Mouse (Mus musculus) CH12.LX (cell line): ENCODE data around the gene Gpank1. TPM values are rescaled to one million over a fixed set of nuclear protein-coding genes. Genes with fewer than 3 reads are reported as not detected.

Experiments
- DNase-seq: peaks from one replicate; pipeline ENCODE4 v3.0.0-alpha.2; 2013; ENCODE audit errors: extremely low read depth
- H3K27ac ChIP-seq: 2 replicates; pipeline ENCODE4 v1.5.1; 2012; ENCODE audit warnings: low read depth, mild to moderate bottlenecking, control low read depth, moderate library complexity; ENCODE audit not compliant: insufficient read depth
- H3K27me3 ChIP-seq: replicated peaks from 2 replicates; pipeline ENCODE3; 2012; ENCODE audit warnings: inconsistent platforms
- H3K36me3 ChIP-seq, 2 experiments: replicated peaks in 1 of 2; 2 replicates each; pipeline versions ENCODE3 to v1.6.1; 2012; ENCODE audit warnings: inconsistent platforms in 1 of 2, low read length in 1 of 2, mild to moderate bottlenecking in 1 of 2, mixed read lengths in 1 of 2, moderate library complexity in 1 of 2; ENCODE audit not compliant: control insufficient read depth in 1 of 2, insufficient read depth in 1 of 2
- H3K4me1 ChIP-seq, 2 experiments: 2 replicates each; pipeline ENCODE4 v1.6.1; 2012; ENCODE audit warnings: inconsistent platforms in 1 of 2, moderate library complexity in 1 of 2; ENCODE audit not compliant: insufficient read depth in 2 of 2, control insufficient read depth in 1 of 2
- H3K4me2 ChIP-seq: 2 replicates; pipeline ENCODE4 v1.6.1; 2012; ENCODE audit warnings: low read depth, mild to moderate bottlenecking, control low read depth; ENCODE audit not compliant: poor library complexity, insufficient read depth, severe bottlenecking
- H3K4me3 ChIP-seq, 3 experiments: fragments of 150-350 bp in 1 of 3; sonication (generic) in 1 of 3; replicated peaks in 1 of 3; 2 replicates each; pipeline versions ENCODE3 to v1.5.1; 2011 to 2012; ENCODE audit warnings: low read depth in 2 of 3, low read length in 2 of 3, mild to moderate bottlenecking in 2 of 3, moderate library complexity in 2 of 3, control low read depth in 1 of 3, improper control_type of control experiment in 1 of 3, inconsistent platforms in 1 of 3, mixed read lengths in 1 of 3; ENCODE audit not compliant: poor library complexity in 1 of 3
- H3K79me2 ChIP-seq: replicated peaks from 2 replicates; pipeline ENCODE4 v1.6.1; 2012; ENCODE audit warnings: mild to moderate bottlenecking, moderate library complexity; ENCODE audit not compliant: control insufficient read depth, poor library complexity, insufficient read depth, severe bottlenecking; ENCODE audit errors: extremely low read depth
- H3K9ac ChIP-seq: 2 replicates; pipeline ENCODE4 v1.6.1; 2012; ENCODE audit warnings: low read depth, mild to moderate bottlenecking, control low read depth, moderate library complexity; ENCODE audit not compliant: insufficient read depth
- H3K9me3 ChIP-seq: replicated peaks from 2 replicates; pipeline ENCODE3; 2012; ENCODE audit warnings: low read length, inconsistent platforms, mixed read lengths
- CHD2 ChIP-seq: IDR thresholded peaks from 2 replicates; pipeline ENCODE4 v1.6.1; 2011; ENCODE audit warnings: low read length, improper control_type of control experiment
- ELF1 ChIP-seq: IDR thresholded peaks from 2 replicates; pipeline ENCODE4 v1.6.1; 2014; ENCODE audit warnings: low read depth, mild to moderate bottlenecking, inconsistent platforms, low read length, improper control_type of control experiment
- EP300 ChIP-seq: IDR thresholded peaks from 2 replicates; pipeline ENCODE4 v1.6.1; 2011; ENCODE audit warnings: low read length, improper control_type of control experiment
- GABPA ChIP-seq: IDR thresholded peaks from 2 replicates; pipeline ENCODE4 v1.6.1; 2012; ENCODE audit warnings: low read depth, low read length, improper control_type of control experiment, inconsistent platforms; ENCODE audit not compliant: insufficient replicate concordance
- IRF4 ChIP-seq: IDR thresholded peaks from 2 replicates; pipeline ENCODE4 v1.6.1; 2014; ENCODE audit warnings: low read depth, mild to moderate bottlenecking, inconsistent platforms, low read length, improper control_type of control experiment
- JUN ChIP-seq: IDR thresholded peaks from 2 replicates; pipeline ENCODE4 v1.6.1; 2011; ENCODE audit warnings: low read depth, mild to moderate bottlenecking, low read length, improper control_type of control experiment, moderate library complexity; ENCODE audit not compliant: insufficient read depth
- JUND ChIP-seq: conservative IDR thresholded peaks from 2 replicates; pipeline ENCODE4 v1.6.1; 2011; ENCODE audit warnings: low read depth, low read length, improper control_type of control experiment
- KAT2A ChIP-seq: IDR thresholded peaks from 2 replicates; pipeline ENCODE4 v1.6.1; 2012; ENCODE audit warnings: low read length, improper control_type of control experiment, inconsistent platforms; ENCODE audit not compliant: insufficient replicate concordance
- MAFK ChIP-seq: IDR thresholded peaks from 2 replicates; pipeline ENCODE4 v1.6.1; 2011; ENCODE audit warnings: low read length, improper control_type of control experiment; ENCODE audit not compliant: insufficient replicate concordance
- MAX ChIP-seq: IDR thresholded peaks from 2 replicates; pipeline ENCODE4 v1.6.1; 2011; ENCODE audit warnings: low read length, improper control_type of control experiment
- MYC ChIP-seq: IDR thresholded peaks from 2 replicates; pipeline ENCODE4 v1.6.1; 2011; ENCODE audit warnings: low read depth, mild to moderate bottlenecking, improper control_type of control experiment, low read length
- PAX5 ChIP-seq: IDR thresholded peaks from 2 replicates; pipeline ENCODE4 v1.6.1; 2012; ENCODE audit warnings: low read length, inconsistent platforms, mixed read lengths
- POLR2A ChIP-seq: IDR thresholded peaks from 2 replicates; pipeline ENCODE4 v1.6.1; 2011; ENCODE audit warnings: low read depth, mild to moderate bottlenecking, improper control_type of control experiment, low read length
- RAD21 ChIP-seq: IDR thresholded peaks from 2 replicates; pipeline ENCODE4 v1.6.1; 2011; ENCODE audit warnings: low read depth, mild to moderate bottlenecking, low read length, improper control_type of control experiment, moderate library complexity
- SIN3A ChIP-seq: IDR thresholded peaks from 2 replicates; pipeline ENCODE4 v1.6.1; 2012; ENCODE audit warnings: low read length, improper control_type of control experiment, inconsistent platforms
- SMC3 ChIP-seq: IDR thresholded peaks from 2 replicates; pipeline ENCODE4 v1.6.1; 2011; ENCODE audit warnings: low read depth, low read length, improper control_type of control experiment
- USF2 ChIP-seq: conservative IDR thresholded peaks from 2 replicates; pipeline ENCODE4 v1.6.1; 2011; ENCODE audit warnings: low read depth, low read length, improper control_type of control experiment
- dilution Hi-C: fragments of 300-500 bp; cut with MboI; formaldehyde crosslinking; loops from 2 replicates; pipeline ENCODE4 v1.14.3; 2020; ENCODE audit warnings: low sequenced_read_pairs; ENCODE audit not compliant: extremely low pct_unique_long_range_greater_than_20kb, extremely low pct_ligation_motif_present
- in situ Hi-C: fragments of 300-500 bp; cut with MboI; formaldehyde crosslinking; loops from 3 replicates; pipeline ENCODE4 v1.14.3; 2019; ENCODE audit warnings: low sequenced_read_pairs, low pct_ligation_motif_present, low pct_unique_long_range_greater_than_20kb, mixed read lengths
- polyA plus RNA-seq: library from polyadenylated mRNA; unstranded; fragments of >175 nt; gene quantifications from 2 replicates; pipeline ENCODE4 v1.2.1, GENCODE M21; 2012; ENCODE audit warnings: low read depth; ENCODE audit not compliant: insufficient read length
- total RNA-seq, 2 experiments: library from RNA; depleted of rRNA; stranded (reverse); fragments of 300-350 nt in 1 of 2; fragments of >200 nt in 1 of 2; gene quantifications; 2 replicates each; pipeline ENCODE4 v1.2.3; 2012 to 2014

Gpank1 gene
- total and polyA plus RNA-seq, 3 experiments: 32.6 to 43.0 (median 33.6) TPM

- Histone ChIP-seq H3K27ac (no peak overlapping the region), H3K4me2 (no peak overlapping the region), H3K79me2 (no peaks in the 10 kb centered on the region), H3K4me3 (no peak overlapping the region), H3K36me3 (peaks cover 43 to 75% of the 10 kb centered on the region in 2 experiments), H3K9ac (no peak overlapping the region), H3K4me1 (peaks cover 0 to 4% of the 10 kb centered on the region in 2 experiments; a peak in 1 of 4 replicates), H3K9me3 (no peaks in the 10 kb centered on the region), H3K27me3 (no peaks in the 10 kb centered on the region)
- TF ChIP-seq SMC3 (no peak), MYC (no peak), GABPA (no peak), POLR2A (no peak), RAD21 (no peak), JUND (no peak), SIN3A (no peak), PAX5 (no peak), MAX (no peak), IRF4 (no peak), JUN (no peak), EP300 (no peak), CHD2 (no peak), MAFK (no peak), KAT2A (no peak), USF2 (no peak), ELF1 (no peak)
- DNase-seq: no peak
- in situ Hi-C loops: no loop called here
- dilution Hi-C loops: no loop called here
Measured at GRCm38 (mm10) chr17:35102299-35102698, 19.0 kb upstream of the Gpank1 start.

GRCm38 (mm10) chr17:35103221-35103690, 18.0 kb upstream of the Gpank1 start:
- DNase-seq: no peak
- Histone ChIP-seq H3K9ac (no peak overlapping the region), H3K79me2 (no peaks in the 10 kb centered on the region), H3K4me1 (peaks cover 0 to 4% of the 10 kb centered on the region in 2 experiments; a peak in 1 of 4 replicates), H3K4me3 (no peak overlapping the region), H3K9me3 (no peaks in the 10 kb centered on the region), H3K27ac (no peak overlapping the region), H3K27me3 (no peaks in the 10 kb centered on the region), H3K4me2 (no peak overlapping the region), H3K36me3 (peaks cover 40 to 67% of the 10 kb centered on the region in 2 experiments)
- dilution Hi-C loops (no loop called here), in situ Hi-C loops (no loop called here)
- TF ChIP-seq POLR2A: no peak
